Mouse (Mus musculus): Measurements from ENCODE around the gene Bace2.

GRCm38 (mm10) chr16:97437448-97438056 is 81.0 kb downstream of the Bace2 start:
- TF ChIP-seq EP300 (IDR thresholded peaks at IDR 0.05; ENCODE audit: low read depth in 1 of 2, low read length in 2 of 2) (no peak), SIN3A (IDR thresholded peaks at IDR 0.05; ENCODE audit: low read length) (no peak), CHD1 (IDR thresholded peaks at IDR 0.05; ENCODE audit: low read depth, low read length) (no peak), USF2 (IDR thresholded peaks at IDR 0.05; ENCODE audit: borderline replicate concordance in 1 of 2, insufficient read depth in 1 of 2, low read depth in 1 of 2, low read length in 2 of 2) (no peak), CTCF (IDR thresholded peaks at IDR 0.05 in 2 of 3, conservative IDR thresholded peaks at IDR 0.05 in 1 of 3; ENCODE audit: control insufficient read depth in 1 of 3, insufficient read depth in 1 of 3, low read depth in 2 of 3, low read length in 3 of 3, poor library complexity in 1 of 3, severe bottlenecking in 1 of 3) (no peak), MAFK (IDR thresholded peaks at IDR 0.05; ENCODE audit: borderline replicate concordance, low read depth, low read length) (no peak), TCF12 (IDR thresholded peaks at IDR 0.05; ENCODE audit: low read depth, low read length) (no peak)
